Mouse (Mus musculus) bone marrow macrophage, adult 2 months (primary cell): ENCODE results near the gene Gna13.

Experiments used
- CTCF ChIP-seq: IDR thresholded peaks from 2 replicates; pipeline ENCODE4 v1.5.1; 2012; ENCODE audit warnings: low read depth, mild to moderate bottlenecking, low read length, moderate library complexity
- POLR2A ChIP-seq: IDR thresholded peaks from 2 replicates; pipeline ENCODE4 v1.6.1; 2012; ENCODE audit warnings: mild to moderate bottlenecking, low read depth, low read length, borderline replicate concordance

DNA sequence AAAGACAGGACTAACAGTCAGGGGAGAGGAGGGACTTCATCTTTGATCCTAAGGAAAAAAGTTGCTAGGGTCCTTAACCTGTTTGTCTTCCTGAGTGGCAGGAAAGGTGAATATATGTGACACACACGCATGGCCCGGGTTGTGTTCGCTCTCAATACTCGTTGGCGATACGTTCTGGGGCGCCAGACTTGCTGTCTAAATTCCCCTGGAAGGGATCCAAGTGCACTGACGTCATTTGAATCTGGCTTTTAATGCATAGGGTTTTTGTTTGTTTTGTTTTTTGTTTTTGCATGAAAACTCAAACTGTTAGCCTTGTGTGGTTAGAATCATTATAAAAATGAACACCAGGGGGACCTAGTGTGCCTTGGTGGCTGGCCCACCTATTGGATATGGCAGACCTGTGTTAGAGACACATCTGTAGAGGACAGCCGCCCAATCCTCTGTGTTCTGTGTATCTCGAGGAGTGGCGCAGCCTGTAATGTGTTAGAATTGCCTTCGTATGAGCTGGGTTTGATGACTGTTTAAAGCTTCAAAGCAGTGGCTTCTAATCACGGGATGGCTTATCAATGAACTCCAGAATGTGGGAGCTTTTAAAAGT, 82.9 kb downstream of the Gna13 start:
- TF ChIP-seq POLR2A (no peak), CTCF (peak; percentile 50)
